Mouse (Mus musculus): ENCODE measurements around the gene Hpca.

Hpca gene

DNA sequence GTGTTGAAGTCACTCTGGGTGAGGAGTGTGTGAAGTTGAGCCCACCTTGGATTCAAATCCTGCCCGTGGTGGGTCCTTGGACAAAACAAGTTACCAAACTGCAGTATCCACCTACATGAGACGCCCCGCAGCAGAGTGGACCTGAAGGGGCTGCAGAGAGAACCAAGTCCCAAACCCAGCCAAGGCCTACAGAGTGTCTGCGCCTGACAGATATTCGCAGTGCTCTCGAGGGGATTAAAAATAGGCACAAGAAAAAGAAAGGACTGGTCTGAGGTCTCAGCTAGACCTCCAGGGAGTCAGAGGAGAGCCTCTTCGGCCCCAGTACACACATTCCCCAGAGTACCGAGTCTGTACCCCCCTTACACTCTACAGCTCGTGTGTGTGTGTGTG lies 14.3 kb upstream of the Hpca start:
- DNase-seq (ENCODE audit: low spot score), result no peak

DNA sequence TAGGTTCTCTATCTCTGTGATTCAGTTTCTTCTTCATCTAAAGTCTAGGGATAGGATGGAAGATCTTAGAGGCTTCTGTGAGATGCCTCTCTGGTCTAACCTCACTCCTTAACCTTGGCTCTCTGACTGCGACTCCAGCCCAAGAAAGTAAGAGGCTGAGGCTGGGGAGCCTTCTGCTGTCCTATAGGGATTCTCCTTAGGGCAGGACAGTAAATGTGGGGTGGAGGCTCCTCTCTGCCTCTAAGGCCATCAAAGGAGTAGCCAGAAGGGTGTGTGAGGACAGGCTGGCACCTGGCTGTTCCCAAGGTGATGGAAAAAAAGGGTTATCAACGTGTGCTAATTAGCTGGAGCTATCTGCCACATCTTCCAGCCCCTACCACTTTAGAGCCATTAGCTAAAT lies 13.8 kb upstream of the Hpca start:
- no peak for DNase-seq (ENCODE audit: low spot score)

DNA sequence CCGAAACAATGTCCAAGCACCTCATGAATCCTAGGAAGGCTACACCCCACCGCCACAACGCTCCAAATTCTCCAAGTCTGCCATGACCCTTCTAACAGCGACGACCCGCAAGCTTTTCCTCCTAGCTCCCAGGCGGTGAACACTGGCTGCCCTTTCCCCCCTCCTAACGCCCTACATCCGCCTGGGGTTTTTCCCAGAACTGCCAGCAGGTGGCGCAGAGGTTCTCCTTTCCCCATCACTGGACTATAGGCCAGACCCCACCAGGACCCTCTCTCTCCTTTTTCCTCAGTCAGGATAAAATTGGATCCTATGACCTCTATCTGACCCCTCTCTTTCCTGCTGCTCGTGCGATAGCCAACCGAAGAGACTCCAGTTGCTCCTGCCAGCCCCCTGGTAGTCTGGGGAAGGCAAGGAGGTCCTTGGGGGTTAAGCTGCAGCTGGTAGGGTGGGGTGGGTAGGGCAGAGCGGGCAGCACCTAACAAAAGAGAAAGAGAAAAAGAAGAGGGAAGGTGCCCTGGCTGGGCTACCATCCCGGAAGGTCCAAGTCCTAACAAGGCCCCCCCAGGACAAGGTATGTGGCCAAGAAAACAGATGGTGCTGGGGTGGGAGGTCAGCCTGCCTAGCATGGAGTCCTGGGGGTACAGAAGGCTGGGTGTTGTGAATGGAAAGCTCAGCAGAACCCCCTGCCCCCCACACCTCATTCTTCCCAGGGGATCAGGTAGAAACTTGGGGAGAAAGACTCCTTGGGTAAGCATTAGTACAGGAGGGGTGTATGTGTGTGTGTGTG lies 13.2 kb upstream of the Hpca start:
- peak; percentile 60 for DNase-seq (ENCODE audit: low spot score)

DNA sequence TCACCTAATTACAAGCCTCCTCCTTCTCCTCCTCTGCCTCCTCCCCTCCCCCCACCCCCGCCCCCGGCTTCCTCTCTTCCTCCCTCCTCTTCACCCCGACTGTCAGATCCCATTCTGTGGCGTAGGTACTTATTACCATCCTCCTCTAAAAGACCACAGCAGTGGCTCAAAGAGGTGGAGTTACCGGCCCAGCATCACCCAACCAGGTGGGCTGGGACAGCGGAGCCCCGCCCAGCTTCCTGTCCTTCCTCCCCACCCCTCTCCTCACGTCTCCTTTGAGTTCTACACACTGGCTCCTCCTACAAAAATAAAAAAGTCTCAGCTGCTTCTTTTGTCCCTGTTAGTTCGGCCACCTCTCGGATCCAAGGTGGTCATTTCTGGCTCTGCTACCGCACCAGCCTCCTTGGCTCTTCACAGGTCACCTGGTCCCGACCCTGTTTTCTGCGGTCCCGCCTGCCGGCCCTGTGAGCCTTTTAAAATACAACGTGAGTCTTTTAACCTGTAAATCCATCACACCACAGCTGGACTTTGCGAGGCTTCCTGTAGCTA lies 9.0 kb upstream of the Hpca start:
- DNase-seq (ENCODE audit: low spot score), result no peak

DNA sequence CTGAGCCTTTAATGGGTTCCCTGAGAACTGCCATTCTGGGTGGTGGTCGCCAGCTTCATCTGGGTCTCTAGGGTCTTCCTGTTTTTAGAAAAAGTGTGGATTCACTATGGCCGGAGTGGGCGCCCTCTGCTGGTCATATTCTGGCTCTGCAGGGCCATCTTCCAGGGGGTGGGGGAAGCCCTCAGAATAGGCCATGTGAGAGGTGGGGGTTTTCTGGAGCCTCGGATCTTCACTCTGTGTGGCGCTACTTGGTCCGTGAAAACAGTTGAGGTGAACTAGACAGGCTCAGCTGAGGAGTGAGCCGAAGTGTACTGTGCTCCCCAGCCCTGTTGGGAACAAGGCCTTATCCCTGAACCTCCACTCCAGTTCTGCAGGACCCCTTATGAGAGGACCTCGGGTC lies 8.3 kb upstream of the Hpca start:
- DNase-seq (ENCODE audit: low spot score), result peak; percentile 57

DNA sequence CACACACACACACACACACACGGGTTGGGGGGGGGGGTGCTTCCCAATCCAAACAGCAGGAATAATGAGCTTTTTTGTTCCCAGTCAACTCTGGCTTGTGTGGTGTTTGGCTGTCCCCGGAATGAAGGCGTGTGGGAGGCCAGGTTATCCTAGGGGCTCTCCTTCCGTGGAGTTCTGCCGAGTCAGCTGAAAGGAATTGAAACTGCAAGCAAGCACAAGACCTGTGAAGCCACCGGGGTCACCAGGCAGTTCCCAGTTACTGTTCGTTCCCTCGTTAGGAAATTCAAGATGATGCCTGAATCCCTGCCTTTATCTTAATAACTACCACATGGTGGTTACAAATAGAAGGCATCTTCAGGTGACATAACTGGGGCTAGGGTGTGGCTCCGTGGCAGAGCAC lies 7.6 kb upstream of the Hpca start:
- DNase-seq (ENCODE audit: low spot score), result no peak

DNA sequence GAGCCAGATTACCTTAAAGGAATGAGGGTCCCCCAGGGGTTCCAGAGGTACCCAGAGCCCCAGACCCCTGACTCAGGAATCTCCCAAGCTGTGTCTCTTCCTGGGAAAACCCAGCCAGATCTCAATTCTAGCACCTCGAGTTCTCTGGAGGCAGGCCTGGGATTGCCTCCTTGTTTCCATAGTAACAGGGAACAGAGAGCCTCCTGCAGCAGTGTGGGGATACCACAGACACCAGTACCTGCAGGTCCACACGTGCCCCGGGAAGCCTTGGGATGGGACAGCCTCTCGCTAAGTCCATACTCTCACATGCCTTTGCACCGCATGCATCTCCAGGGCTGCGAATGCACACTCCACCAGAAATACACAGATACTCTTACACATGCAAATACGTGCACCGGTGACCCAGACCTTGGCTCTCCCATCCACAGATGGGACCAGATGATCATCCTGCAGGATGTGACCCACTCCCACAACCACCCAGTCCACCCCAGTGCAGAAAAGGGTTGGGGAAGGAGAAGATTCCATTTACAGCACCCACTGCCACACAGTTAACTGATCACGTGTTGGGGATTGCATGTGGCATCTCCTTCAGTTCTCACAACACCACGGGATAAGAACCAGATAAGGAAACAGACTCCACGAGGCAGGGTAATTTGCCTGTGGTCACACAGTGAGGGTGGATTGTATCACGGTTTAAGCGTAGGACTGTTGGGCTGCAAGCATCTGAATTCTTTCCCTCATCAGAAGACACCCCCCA lies 6.9 kb upstream of the Hpca start:
- no peak for DNase-seq (ENCODE audit: low spot score)

DNA sequence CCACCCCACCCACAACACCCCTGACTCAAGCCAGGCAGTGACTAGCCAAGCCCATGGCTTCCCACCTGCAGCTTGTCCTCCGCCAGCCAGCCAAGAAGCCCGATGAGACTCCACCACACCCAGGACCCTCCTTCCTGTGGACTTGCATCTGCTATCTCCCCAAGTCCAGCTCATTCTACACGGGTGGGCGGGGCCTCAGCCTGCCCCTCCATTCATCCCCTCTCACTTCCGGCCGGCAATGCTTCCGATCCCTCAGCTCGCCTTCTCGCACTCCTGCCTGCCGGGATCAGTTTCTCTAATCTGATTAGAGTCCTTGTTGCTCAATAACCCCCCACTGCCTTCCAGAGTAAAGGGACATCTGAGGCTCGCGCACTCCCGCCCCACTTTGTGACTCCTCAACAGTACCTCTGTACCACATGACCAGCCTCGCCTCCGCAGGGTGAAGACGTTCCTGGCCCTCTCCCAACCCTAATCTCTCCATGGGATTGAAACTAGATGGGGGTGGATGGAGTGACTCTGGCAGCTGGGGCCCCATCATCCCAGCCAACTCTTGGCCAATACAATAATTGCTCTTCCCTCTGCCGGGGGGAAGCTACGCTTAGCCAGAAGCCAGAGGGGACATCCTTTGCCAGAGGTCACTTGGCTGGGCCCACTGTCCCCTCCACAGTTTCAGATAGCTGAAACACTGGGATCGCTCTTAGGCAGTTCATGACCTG lies 4.1 kb upstream of the Hpca start:
- peak; percentile 62 for DNase-seq (ENCODE audit: low spot score)

DNA sequence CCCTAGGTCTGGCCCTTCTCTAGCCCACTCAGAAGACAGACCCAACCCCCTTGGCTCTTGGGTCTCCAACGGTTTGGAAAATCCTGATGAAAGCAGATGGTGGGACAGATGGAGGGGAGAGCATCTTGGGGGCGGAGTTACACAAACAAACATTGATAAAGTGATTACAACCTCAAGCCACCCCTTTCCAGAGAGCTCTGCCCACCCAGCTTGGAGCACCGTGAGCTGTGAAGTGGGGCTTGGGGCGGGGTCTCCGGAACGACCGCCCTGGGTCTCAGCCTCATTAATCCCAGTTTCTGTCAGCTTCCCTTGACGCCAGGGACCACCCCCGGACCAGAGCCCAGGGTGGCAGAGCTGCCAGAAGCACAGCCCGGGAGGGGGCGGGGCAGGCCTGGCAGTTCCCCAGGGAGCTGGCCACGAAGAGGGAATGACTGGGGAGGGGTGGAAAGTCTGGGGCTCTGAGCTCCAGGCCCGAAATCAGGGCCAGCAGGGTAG lies 2.9 kb upstream of the Hpca start:
- no peak for DNase-seq (ENCODE audit: low spot score)

DNA sequence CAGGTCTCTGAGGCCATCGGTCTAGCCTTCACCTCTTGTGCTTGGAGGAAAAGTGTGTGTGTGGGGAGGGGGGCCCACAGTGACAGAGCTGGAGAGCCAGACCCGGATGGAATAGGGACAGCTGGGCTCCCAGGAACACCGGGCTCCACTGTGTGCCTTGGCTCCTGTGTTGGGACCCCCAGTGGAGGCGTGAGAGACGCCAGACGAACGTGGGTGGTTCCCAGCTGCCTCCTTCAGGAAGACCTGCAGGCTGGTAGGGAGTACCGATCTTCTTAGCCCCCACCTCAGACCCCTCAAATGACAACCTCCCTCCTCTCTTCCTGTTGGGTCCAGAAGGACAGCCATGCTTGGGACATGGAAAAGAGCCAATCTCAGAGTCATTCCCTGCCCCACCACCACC lies 883 bp upstream of the Hpca start:
- no peak for DNase-seq (ENCODE audit: low spot score)

DNA sequence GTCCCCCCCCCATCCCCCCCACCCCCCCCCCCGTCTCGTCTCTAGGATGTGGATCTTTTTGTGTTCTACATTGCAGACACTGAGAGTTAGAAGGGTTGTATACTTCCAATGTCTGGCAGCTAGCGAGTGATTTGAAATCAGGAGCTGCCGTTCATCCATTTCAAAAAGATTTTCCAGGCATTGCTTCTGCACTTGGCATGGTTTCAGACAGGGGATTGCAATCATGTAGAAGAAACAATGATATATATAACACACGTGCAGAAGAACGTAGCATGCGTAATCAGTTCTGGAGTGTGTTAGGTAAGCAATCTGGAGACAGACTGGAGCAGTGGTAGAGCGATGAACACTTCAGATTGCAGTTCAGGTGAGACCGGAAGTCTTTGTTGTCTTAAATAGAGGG lies 271 bp upstream of the Hpca start:
- no peak for DNase-seq (ENCODE audit: low spot score)

DNA sequence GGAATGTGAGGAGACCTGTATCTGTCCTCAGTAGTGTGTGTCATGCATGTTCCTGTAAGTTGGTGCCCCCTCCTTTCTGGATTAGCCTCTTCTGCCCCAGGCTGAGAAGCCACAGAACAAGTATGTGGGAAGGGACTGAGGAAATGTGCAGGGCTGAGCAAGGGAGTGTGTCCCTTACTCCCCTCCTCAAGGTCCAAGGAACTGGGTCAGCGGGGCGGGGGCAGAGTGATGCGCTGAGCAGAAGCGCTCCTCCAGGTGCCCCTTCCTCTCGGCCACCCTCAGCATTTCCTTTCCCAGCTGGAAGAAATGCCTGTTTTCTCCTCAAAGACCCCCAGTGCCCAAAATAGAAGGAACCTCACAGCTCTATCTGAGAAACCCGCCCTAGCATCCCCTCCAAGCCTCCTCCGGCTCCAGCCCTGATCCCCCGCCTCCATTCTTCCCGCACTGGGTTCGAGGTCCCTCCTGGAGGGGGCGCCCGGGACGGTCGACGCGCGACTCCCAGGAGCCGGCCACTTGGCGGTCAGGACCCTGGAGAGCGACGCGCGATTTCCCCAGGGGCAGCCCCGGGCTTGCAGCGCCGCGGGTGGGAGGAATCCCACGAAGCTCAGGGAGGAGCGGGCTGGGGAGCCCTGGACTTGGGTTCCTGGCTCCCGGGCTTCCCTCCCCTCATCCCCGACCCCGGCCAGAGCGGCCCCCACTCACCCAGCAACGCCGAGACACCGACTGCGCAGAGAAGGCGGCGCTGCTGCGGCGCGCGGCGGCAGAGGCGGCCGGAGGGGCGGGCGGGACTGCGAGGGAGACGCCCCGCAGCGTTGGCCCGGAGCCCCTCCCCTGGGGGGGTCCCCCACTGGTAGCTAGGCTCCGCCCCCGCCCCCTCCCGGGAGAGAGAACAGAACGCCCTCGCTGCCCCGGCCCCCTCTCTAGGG lies 1.1 kb downstream of the Hpca start:
- DNase-seq (ENCODE audit: low spot score), result no peak

DNA sequence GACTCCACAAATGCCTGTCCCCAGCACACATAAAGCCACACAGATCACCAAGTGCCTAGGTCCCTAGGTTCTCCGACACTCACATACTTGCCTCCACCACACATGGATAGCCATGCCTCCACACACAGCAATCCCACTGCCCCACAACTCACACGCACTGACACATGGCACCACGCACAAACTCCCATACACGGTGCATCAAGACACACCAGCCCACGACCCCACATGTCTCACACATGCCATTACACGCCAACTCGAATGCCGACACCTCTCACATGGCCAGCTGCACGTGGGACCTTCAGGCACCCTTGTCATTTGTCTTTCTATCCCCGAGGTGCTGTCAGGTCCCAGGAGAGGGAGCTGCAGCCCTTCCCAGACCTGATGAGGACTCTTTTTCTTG lies 2.1 kb downstream of the Hpca start:
- DNase-seq (ENCODE audit: low spot score), result no peak

DNA sequence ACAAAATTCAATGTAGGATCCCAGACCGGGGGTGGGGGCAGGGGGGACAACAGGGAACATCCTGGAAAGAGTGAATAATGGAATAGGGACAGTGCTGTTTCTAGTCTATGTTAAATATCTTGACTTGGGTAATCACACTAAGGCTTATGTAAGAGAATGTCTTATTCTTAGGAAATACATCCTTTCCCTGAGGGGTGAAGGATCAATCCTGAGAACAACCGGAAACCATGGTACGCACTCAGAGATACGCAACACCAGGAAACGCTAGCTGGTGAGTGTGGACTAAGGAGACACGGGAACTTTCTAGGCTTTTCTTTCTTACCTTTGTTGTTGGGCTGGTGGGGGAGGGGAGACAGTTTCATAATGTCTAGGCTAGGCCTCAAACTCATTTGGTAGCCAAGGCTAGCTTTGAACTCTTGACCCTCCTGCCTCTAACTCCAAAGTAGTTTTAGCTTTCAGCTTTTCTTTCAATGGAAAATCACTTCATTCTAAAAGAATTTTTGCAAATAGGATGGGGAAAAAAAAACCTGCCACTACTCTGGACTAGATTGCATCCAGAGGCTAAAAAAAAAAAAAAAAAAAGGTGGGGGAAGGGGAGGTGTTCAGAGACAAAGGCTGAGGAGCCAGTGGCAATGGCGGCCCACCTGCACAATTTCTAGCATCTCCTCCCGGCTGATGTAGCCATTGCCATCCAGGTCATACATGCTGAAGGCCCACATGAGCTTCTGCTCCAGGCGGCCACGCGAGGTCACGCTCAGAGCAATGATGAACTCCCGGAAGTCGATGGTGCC lies 3.9 kb downstream of the Hpca start:
- no peak for DNase-seq (ENCODE audit: low spot score)

DNA sequence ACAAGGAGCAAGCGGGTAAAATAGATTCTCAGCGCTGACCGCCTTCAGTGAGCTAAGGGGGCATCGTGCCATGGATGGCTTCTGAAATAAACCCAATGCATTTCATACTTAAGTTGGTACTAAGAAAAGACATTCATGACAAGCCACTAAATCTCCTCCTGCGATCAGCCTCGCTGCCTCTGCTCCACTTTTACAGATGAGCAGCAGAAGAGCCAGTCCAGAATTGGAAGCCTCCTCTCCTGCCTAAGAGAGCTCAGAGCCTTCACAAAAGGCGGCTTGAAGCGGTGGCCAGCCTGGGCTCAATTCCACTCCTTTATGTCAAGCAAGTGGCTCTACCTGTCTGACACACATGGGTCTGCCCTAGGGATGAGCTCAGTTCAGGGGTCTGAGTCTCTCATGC lies 5.1 kb downstream of the Hpca start:
- DNase-seq (ENCODE audit: low spot score), result no peak

DNA sequence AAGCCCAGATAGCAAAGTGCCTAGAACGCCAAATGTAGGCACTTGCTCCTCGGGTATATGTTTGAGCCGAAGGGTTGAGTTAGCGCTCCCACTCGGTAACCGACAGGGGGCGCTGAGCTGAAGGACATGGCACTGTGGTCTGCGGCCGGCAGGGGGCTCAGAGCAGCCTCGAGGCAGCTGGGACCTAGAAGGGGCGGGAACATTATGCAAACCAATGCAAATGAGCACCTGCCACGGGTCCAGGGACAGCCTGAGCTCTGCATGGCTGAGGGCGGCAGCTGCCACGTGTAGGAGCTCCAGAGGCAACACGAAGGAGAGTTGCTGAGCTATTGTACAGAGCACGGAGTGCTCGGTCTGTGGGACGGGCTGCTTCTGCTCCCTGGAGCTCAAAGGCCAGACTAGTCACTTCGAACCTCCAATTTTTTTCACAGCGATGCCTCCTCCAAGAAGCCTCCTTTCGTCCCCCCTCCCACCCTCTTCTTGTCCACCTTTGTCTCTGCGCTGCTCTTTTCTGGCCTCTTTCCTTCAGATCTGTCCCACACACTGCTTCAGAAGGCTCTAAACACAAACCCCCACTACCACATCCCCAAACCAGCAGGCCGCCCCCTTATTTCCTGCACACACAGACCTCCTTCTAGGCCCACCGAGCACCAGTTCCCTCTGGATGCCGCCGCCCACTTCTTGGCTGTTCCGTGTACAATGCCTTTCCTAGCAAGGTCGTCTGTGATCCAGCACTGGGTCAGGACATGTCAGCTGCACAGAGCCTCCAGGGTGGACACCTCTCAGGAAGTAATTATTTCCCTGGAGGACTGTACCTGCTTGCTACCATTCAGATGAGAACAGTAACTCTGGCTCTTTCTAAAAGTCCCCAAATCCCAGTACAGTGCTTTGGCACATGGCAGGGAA lies 8.5 kb downstream of the Hpca start:
- no peak for DNase-seq (ENCODE audit: low spot score)

DNA sequence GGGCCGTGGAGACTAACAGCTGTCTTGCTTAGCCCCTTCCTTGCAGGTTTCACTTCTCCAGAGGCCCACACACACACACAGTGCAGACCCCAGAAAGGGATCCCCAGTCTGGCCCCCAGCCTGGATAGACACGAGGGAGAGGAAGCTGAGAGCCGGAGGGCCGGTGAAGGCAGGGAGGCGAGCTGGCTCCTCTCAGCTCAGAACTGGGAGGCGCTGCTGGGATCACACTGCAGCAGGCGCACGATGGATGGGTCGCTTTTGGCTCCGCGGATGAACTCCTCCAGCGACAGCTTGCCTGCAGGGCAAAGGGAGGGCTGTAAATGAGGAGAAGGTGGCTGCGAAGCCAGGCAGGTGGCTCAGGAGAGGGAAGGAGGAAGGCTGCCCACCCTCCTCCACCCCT lies 9.6 kb downstream of the Hpca start:
- no peak for DNase-seq (ENCODE audit: low spot score)

DNA sequence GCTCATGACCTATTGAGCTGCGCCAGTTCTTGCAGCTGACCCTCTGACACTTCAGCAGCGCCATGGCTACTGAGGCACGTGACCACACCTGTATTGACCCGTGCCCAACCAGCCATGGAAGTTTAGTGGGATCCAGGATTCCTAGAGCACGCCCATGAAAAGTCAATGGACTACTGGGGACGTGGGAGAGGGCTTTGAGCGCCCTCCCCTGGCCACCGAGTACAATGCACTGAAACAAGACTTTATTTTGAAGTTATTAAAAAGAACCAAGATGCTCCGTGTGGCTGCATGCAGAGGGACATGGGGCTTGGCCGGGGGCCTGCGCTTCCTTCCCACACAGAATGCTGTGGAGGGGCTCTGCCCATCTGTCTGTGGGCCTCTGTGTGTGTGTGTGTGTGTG lies 10.5 kb downstream of the Hpca start:
- DNase-seq (ENCODE audit: low spot score), result peak; percentile 24

DNA sequence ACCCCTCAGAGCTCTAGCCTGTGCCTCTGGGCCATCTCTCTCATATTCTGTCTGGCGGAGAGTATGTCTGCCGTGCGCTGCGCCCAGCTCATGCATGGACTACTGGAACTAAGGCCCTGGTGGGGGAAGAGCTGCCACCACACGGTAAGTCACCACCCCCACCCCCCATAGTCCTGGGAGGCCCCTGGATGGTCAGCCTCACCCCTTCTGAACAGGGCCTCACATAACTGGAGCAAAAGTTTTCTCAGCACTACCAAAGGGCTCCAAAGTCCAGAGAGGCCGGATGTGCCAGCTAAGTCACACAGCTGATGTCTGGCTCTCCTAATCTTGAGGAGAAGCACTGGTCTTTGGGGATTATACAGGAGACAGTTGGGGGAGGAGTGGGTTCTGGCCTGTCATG lies 11.0 kb downstream of the Hpca start:
- DNase-seq (ENCODE audit: low spot score), result no peak

DNA sequence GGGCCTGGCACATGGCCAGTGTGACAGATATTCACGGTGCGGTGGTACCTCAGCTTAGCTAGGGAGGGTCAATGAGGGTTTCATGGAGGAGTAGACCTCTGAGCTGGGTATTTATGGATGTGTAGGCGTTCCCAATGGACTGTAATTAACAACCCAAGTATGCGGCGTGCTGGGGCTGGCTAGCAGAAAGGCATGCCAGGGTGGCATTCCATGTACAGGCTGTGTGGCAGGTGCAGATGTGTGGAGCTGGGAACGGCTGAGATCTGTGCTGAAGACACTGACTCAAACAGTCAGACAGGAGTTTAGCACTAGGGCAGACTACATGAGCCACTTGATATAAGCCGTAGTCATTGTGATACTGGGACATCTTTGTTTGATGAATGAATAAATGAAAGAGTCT lies 13.2 kb downstream of the Hpca start:
- DNase-seq (ENCODE audit: low spot score), result no peak

Measured in adipocyte (in vitro differentiated cells).